Mouse (Mus musculus) adrenal gland, adult 8-10 months (tissue): ENCODE results near the gene 1700028J19Rik. TPM values are rescaled to one million over a fixed set of nuclear protein-coding genes. Genes with fewer than 3 reads are reported as not detected.

Source experiments
- DNase-seq: peaks from one replicate; pipeline ENCODE4 v3.0.0; 2022
- total RNA-seq, 4 experiments: library from RNA; stranded (reverse); gene quantifications; 2 replicates each; pipeline ENCODE4 v1.2.4; 2022

1700028J19Rik gene
- total RNA-seq, result 1 to 10 TPM in 1 of 4 experiments, under 1 TPM in 3; 0.68 to 1.2 (median 0.96) TPM

DNA sequence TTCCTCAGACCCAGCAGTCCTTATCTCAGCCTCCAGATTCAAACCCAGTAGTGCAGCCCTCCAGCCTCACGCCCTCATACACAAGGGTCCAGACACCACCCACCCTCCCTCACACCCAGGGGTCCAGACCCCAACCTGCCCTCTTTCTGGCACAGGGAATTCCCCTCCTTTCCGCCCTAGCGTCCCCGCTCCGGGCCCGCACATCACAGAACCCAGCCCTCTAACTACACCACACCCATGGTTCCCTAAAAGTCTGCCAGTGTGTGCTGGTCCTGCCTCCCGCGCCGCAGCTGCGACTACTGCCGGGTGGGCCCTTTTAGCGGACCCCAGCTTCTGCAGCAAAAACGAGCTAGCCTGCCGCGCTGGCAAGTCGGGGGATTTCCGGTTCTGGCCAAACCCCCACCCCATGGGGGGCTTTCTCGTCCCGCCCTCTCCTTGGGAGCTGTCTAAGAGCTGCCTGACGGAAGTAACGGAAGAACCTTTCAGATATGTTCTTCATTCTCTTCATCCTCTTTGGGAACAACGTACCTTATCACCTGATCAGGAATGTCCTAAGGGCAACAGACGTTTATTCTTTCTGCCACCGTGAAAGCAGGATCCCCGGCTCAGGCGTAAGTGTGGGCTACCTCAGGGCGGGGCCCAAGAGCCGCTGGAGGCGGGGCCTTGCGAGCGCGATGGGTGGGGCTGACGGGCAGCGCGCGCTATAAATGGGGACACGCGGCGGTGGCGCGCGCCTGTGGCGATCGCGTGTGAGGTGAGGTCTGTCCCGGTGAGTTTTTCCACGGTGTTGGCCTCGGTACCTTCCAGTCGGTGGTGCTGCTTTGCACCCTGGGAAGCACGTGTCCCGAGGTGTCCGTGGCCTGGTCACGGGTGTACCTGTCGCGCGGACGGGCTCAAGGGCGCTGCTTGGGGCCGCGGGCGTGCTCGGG, at the start of gene 1700028J19Rik, which contains the start of gene 2410002F23Rik:
Gene 1700028J19Rik, minus strand, starts transcription at position 641 of the 929 bp plus-strand sequence.
Gene 2410002F23Rik, plus strand, starts transcription at position 668 of the 929 bp plus-strand sequence.
- peak; percentile 84 for DNase-seq

DNA sequence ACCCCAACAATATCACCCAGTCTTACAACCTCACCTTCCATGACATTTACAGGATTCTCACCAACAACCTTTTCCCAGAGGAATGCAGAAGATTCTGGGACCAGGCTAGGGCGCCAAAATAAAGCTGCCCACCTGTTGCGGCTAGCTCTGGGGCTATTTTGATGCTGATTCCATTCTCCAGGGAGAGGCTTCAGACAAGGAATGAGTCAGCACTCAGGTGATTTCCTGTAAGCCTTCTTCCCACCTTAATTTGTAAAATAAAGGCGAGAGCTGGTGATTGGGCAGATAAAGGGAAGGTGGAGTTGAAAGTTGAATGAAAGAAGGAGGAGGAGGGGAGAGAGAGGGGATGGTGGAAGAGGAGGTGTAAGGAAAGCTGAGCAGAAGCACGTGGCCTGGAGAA, 44.9 kb upstream of the 1700028J19Rik start:
- no peak for DNase-seq

DNA sequence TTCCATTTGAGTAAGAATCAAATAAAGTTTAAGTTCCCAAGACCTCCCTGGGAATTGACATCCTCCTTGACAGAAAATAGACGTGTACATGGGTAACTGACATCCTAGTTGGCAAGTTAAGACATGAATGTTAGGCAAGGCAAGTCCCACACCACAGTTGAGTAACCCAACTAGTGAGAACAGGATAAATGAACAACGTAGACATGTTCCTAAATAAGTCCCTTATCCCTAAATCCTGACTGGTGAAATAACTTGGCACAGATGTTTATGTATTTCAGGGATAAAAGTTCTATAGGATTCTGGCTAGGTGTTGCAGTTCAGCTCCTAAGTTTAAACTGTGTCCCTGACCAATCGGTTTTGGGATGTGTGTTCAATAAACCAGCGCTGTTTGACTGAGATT, 44.5 kb upstream of the 1700028J19Rik start:
- no peak for DNase-seq

DNA sequence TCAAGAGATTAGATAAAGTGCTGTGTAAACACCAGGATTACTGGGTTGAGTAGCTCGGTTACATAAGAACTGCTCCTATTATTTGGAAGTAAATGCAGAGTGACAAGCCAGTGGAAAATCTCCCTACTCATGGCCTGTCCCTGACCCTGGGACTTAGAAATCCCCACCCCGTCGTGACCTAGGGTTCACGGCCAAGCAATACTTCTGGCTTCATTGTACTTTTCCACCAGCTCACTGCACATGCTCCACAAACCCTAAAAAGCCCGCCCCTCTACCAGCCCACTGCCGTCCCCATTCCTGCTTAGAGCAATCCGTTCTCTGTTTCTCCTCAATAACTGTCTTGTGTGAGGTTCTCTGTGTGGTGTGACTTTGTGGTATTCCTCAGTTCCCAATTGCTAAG, 41.3 kb upstream of the 1700028J19Rik start:
- DNase-seq, result no peak

DNA sequence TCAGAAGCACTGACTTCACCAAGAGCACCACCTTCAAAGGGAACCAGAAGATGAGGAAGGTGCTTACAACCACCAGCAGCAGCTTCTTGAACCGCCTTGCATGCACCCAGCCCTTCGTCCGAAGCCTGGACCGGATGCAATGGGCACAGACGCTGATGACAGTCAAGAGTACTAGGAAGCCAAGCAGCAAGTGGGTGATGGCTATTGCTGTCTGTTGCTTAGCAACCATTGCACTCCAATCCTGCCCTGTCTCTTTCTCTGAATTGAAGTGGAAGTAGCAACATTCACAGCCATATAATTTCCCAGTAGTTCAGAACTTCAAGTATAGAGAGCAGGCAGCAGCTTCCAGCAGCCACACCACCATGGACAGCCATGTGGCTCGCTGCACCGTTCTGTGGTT, 35.1 kb upstream of the 1700028J19Rik start:
- no peak for DNase-seq

GRCm38 (mm10) chr7:44280959-44281358, 34.5 kb upstream of the 1700028J19Rik start:
- DNase-seq, result no peak

- DNase-seq, result no peak
Measured at GRCm38 (mm10) chr7:44277250-44277622, 30.7 kb upstream of the 1700028J19Rik start.

DNA sequence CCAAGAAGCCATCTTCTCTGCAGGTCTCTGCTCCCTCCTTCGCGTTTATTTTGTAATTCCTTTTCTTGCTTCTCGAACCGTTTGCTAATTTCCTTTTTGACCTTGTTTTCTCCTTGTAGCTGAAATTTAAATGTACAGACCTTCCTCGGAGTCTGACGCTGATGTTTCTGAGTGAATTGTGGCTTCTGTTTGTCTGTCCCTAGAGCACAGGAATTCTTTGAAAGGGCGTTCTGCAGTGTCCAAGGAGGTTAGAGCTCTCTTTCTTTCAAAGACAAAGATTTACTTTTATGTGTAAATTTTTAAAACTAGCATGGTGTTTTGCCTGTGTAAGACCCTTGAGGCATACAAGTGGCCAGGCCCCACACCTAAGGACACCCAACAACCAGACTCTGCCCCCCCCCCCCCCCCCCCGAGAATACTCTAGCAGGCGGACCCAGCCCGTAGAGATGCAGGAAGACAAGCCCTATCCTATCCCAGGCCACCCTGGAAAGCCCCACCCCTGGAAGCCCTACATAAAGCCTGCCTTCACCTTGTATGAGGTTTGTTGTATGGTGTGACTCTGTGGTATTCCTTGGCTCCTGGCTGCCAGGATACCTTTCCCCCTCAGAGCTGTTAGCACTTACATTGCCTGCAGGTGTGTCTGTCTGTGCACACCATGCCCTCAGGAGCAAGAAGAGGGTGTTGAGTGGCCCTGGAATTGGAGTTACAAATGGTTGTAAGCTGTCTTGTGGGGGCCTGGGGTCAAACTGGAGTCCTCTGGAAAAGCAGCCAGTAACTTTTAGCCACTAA, 30.2 kb upstream of the 1700028J19Rik start:
- no peak for DNase-seq

- no peak for DNase-seq
Measured at GRCm38 (mm10) chr7:44275546-44275945, 29.1 kb upstream of the 1700028J19Rik start.

DNA sequence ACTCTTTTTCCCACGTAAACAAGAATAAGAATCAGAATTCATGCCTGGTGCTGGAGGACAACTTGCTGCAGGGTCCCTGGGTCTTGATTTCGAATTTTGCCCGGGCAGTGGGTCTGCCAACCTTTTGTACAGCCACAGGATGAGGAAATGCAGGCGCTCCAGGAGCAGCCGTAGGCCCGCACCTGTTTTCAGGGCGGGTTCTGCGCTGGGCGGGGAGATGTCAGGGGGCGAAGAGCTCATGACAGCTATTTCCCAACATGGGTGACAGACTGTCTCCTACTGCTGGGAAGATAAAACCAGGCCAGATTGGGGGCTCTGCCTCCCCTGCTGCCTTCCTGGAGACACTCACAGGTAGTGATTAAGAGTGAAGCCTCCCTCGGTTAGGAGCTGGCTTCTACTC, 27.6 kb upstream of the 1700028J19Rik start:
- DNase-seq, result no peak

- DNase-seq, result no peak
Measured at GRCm38 (mm10) chr7:44273446-44273845, 27.0 kb upstream of the 1700028J19Rik start.

- no peak for DNase-seq
Measured at GRCm38 (mm10) chr7:44272546-44272945, 26.1 kb upstream of the 1700028J19Rik start.

DNA sequence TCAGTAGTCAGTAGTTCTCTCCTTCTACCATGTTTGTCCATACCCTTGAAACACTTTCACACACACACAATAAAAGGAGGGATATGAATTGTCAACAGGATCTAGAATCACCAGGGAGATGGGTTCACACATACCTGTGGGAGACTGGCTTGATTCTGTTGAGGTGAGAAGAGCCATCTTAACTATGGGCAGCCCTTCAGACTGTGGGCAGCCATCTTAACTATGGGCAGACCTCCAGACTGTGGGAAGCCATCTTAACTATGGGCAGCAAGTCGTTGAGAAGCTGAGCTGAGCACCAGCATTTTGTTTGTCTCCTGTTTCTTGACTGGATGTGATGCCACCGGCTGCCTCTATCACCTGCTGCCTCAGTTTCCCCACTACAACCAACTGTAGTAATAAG, 24.8 kb upstream of the 1700028J19Rik start:
- DNase-seq, result no peak

DNA sequence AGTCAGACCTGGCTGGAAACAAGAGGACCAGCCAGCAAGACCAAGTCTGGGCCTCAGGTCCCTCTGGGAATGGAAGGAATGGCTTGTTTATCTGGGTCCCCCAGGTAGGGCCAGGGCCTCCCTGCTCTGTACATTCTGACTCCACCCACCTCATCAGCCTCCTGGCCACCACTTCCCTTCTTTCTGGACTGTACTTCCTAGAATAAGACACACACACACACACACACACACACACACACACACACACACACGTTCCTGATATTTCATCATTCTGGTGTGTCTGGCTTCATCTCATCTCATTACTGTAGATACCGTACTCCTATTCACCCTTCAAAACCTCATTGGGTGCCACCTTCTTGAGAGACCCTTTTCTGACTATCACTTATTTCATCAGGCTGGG, 22.9 kb upstream of the 1700028J19Rik start:
- DNase-seq, result no peak

DNA sequence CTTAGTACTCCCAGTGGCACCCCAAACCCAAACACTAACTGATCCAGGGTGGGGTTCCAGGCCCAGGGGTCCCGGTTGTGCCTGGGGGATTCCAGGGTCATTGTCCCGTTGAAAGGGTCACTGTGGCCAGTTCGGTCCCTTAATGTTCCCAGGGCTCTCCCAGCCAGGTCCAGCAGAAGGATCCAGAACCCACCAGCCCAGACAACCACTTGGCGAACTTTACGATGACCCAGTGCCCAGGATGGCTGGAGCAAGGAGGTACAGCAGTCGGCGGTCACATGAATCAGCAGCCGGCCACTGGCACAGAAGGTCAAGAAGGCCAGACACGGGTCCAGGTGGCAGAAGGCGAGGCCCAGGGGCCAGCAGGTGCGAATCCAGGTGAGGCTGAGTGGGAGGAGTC, 21.6 kb upstream of the 1700028J19Rik start:
- DNase-seq, result no peak

GRCm38 (mm10) chr7:44262791-44263643, 16.5 kb upstream of the 1700028J19Rik start:
- peak; percentile 82 for DNase-seq

GRCm38 (mm10) chr7:44261147-44261546, 14.7 kb upstream of the 1700028J19Rik start, which contains the start of gene Gm15517:
Gene Gm15517, plus strand, starts transcription at chr7:44261447.
- no peak for DNase-seq

GRCm38 (mm10) chr7:44260410-44260809, 13.9 kb upstream of the 1700028J19Rik start:
- no peak for DNase-seq

GRCm38 (mm10) chr7:44257278-44257677, 10.8 kb upstream of the 1700028J19Rik start, which contains the start of gene Acp4:
Gene Acp4, minus strand, starts transcription at chr7:44257378.
- no peak for DNase-seq

DNA sequence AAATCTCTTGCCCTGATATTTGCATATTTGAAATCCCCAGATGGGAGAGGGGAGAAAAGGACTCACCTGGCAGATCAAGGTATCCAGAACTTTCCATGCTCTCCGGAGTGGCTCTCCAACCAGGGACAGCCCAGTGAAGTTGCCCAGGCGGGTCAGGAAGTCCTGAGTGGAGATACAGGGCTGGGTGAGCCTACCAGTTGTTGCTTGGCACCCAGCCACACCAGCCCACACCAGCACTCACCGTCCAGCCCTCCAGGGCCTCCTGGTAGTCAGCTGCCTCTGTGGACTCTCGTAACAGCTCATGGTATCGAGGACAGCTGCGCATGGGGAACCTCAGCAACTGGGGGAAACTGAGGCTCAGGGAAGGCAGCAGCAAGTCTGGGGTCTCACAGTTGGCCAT, 8.4 kb upstream of the 1700028J19Rik start:
- DNase-seq, result no peak

GRCm38 (mm10) chr7:44253023-44253616, 6.6 kb upstream of the 1700028J19Rik start:
- no peak for DNase-seq
